Mouse (Mus musculus) bone marrow, adult 2 months (tissue): Measurements from ENCODE around the gene En2.

Experiments
- CTCF ChIP-seq: fragments of 200-500 bp; IDR thresholded peaks from 2 replicates; pipeline ENCODE4 v1.5.1; 2011; ENCODE audit warnings: low read length, control low read depth; ENCODE audit not compliant: control insufficient read depth, insufficient read depth
- POLR2A ChIP-seq: fragments of 200-500 bp; IDR thresholded peaks from 2 replicates; pipeline ENCODE4 v1.6.1; 2011; ENCODE audit warnings: low read depth, mild to moderate bottlenecking, control low read depth, low read length, borderline replicate concordance; ENCODE audit not compliant: control insufficient read depth

- TF ChIP-seq CTCF (no peak), POLR2A (no peak)
Measured at GRCm38 (mm10) chr5:28170081-28170480, 4.6 kb downstream of the En2 start.
